Mouse (Mus musculus): ENCODE data around the gene Gm14327.
"Not testable (repeated sequence)": the region's sequence is repeated elsewhere in the genome, so short reads cannot be mapped to it uniquely, and the experiment has no call there.

The Gm14327 gene

GRCm38 (mm10) chr2:177897046-177897578 is at the start of gene Gm14327:
TSS of gene Gm14327 (plus strand) at chr2:177897096.
- not testable (repeated sequence) for DNase-seq (ENCODE audit: inconsistent ontology term)

- not testable (repeated sequence) for DNase-seq (ENCODE audit: inconsistent ontology term)
These were observed 34.6 kb upstream of the Gm14327 start for GRCm38 (mm10) chr2:177862254-177862653.

- not testable (repeated sequence) for DNase-seq (ENCODE audit: inconsistent ontology term)
These were observed 9.2 kb upstream of the Gm14327 start for GRCm38 (mm10) chr2:177887743-177888142.

- DNase-seq (ENCODE audit: inconsistent ontology term), result not testable (repeated sequence)
These were observed 1.3 kb downstream of the Gm14327 start for GRCm38 (mm10) chr2:177898171-177898570.

- DNase-seq (ENCODE audit: inconsistent ontology term), result not testable (repeated sequence)
These were observed 6.4 kb downstream of the Gm14327 start for GRCm38 (mm10) chr2:177903276-177903675.

GRCm38 (mm10) chr2:177925563-177926103 is 28.7 kb downstream of the Gm14327 start, which contains the start of gene Zfp972:
TSS of gene Zfp972 (minus strand) at chr2:177925613.
- DNase-seq (ENCODE audit: inconsistent ontology term), result not testable (repeated sequence)
